19 mouse cellular contexts compared by ENCODE assay signal in genomic region chr2:142619926-142620325, GRCm38 (mm10).
"Had no signal": no experiment of that assay in that cellular context is flagged by ENCODE, and none has a peak within 500 bp of the region (broad histone marks: within the 10 kb centered on the region; RNA-seq: fewer than 3 reads in every experiment).

No protein-coding gene starts in this region.

- ATAC-seq: midbrain, embryonic 13.5 days; midbrain, embryonic 16.5 days had no signal

- H3K4me1 ChIP-seq: liver, embryonic 15.5 days; midbrain, embryonic 10.5 days; midbrain, embryonic 13.5 days; neural tube, embryonic 15.5 days had no signal

- DNase-seq: lung, adult 18-20 months; lung, embryonic 14.5 days; lung, postnatal 10 days; lung, postnatal 4 days; retina, postnatal 1 day; right cerebral cortex, adult 18-20 months; right cerebral cortex, postnatal 25 days; right cerebral cortex, postnatal 4 days; spleen, adult 18-20 months; thymus, adult 18-20 months; thymus, postnatal 14 days; thymus, postnatal 36 days had no signal

- H3K9ac ChIP-seq: liver, embryonic 15.5 days; lung, embryonic 14.5 days; midbrain, embryonic 13.5 days; neural tube, embryonic 13.5 days; neural tube, embryonic 15.5 days had no signal

- H3K27ac ChIP-seq: liver, embryonic 15.5 days; midbrain, embryonic 10.5 days; midbrain, embryonic 13.5 days; neural tube, embryonic 13.5 days; neural tube, embryonic 15.5 days had no signal

- H3K36me3 ChIP-seq: liver, embryonic 15.5 days; neural tube, embryonic 13.5 days; neural tube, embryonic 15.5 days had no signal

- H3K27me3 ChIP-seq: liver, embryonic 15.5 days; midbrain, embryonic 13.5 days; neural tube, embryonic 13.5 days; neural tube, embryonic 15.5 days had no signal

- H3K4me3 ChIP-seq: liver, embryonic 15.5 days; midbrain, embryonic 10.5 days; midbrain, embryonic 13.5 days; myocyte; neural tube, embryonic 13.5 days; neural tube, embryonic 15.5 days had no signal

- H3K4me2 ChIP-seq: liver, embryonic 15.5 days; lung, embryonic 14.5 days; midbrain, embryonic 13.5 days; neural tube, embryonic 13.5 days; neural tube, embryonic 15.5 days had no signal

- H3K9me3 ChIP-seq: liver, embryonic 15.5 days; midbrain, embryonic 13.5 days; neural tube, embryonic 13.5 days; neural tube, embryonic 15.5 days had no signal
